Mouse (Mus musculus): Measurements from ENCODE around the gene Cabp2.
A peak's percentile ranks its signal among the peaks of the same experiment; 100 is the strongest.

Cabp2 gene

GRCm38 (mm10) chr19:4080511-4081009 lies 818 bp upstream of the Cabp2 start:
- no peak for DNase-seq (ENCODE audit: low read depth, low spot score)

DNA sequence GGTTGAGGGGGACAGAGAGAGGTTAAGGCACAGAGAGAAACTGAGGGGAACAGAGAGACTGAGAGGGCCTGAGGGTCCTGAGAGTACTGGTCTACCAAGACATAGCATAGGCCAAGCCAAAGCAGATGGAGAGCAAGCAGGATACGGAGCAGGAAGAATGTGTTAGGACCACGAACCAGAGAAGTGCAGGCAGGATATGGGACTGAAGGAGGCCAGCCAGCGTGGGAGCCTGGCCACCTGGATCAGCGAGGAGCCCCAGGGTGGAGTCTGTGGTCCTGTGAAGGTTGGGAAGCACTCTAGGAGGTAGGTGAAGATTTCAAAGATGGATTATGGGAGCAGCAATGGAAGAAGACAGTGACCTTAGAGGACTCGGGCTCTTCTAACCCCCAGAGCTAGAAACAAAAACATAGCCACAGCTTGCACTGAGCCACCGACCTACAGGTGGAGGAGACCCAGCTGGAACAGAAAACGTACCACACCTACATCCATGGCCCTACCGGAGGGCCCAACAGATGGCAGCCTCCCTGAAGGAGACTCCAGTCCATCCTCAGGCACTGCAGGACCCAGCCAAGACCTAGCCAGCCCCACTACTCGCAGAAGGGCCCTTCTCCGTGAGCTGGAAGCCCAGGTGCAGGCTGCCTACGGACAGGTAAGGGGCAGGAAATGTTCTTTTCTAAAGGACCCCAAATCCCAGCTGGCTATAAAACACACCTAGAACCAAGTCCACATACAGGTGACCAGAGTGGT lies 1.0 kb downstream of the Cabp2 start:
- DNase-seq (ENCODE audit: low read depth, low spot score) = no peak

DNA sequence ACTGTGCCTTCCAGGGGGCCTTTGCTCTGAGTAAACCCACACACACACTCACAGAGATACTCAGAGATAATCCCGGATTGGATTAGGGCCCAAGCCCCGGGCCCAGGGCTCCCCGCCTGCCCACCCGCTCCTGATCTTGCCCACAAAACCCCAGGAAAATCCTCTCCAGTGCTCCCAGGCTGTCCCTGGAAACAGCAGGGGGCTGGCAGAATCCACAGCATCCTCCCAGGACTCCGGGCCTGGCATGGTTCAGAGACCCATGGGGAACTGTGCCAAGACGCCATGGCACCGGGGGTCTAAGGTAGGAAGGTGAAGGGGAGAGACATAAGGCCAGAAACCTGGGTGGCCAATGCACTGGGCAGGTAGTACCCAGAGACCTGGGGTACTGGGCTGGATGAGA lies 1.9 kb downstream of the Cabp2 start:
- no peak for DNase-seq (ENCODE audit: low read depth, low spot score)

DNA sequence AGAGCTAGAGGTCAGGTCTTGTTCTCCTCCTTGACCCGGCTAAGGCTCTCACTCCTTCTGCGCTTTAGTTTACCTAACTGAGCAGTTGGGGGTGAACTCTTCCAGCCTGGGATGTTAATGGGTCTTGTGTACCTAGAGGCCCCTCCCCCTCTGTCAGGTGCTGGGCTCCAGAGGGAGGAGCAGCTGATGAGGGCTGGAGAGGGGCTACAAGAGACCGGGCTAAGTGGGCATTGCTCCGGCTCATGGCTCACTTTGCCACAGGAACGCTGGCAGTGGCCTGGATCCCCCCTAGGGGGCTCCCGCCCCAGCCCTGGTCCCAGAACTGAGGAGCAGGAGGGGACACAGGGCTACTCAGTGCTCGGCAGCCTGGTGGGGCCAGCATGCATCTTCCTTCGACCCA lies 2.4 kb downstream of the Cabp2 start:
- DNase-seq (ENCODE audit: low read depth, low spot score) = no peak

- DNase-seq (ENCODE audit: low read depth, low spot score) = no peak
Observed at GRCm38 (mm10) chr19:4084984-4085383, 3.6 kb downstream of the Cabp2 start.

DNA sequence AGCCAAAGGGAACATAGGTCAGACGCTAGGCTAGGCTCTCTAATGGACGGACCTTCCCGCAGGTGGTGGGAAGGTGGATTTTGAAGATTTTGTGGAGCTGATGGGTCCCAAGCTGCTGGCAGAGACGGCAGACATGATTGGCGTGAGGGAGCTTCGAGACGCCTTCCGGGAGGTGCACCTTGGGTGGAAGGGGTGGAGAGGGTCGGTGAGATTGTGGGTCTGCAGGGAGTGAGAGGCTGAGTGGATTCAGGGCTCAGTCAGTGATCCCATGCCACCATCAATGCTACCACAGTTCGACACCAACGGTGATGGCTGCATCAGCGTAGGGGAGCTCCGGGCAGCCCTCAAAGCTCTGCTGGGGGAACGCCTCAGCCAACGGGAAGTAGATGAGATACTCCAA lies 4.8 kb downstream of the Cabp2 start:
- no peak for DNase-seq (ENCODE audit: low read depth, low spot score)

DNA sequence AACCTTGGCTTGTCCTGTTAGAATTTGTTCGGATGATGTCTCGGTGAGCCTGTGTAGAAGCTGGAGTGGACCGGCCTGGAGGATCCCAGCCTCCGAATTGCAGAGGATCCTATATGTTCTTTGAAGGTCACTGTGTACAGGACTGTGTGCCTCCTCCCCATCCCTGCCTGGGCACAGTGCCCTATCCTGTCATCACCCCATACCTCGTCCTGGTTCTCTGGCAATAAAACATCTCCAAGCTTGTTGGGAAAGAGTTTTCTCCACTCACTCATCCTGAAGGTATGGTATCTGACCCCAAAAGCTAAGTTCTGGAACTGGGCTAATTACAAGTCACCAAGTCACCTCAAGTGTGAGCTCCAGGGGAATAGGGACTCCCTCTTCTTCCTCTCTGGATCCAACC lies 5.7 kb downstream of the Cabp2 start:
- no peak for DNase-seq (ENCODE audit: low read depth, low spot score)

DNA sequence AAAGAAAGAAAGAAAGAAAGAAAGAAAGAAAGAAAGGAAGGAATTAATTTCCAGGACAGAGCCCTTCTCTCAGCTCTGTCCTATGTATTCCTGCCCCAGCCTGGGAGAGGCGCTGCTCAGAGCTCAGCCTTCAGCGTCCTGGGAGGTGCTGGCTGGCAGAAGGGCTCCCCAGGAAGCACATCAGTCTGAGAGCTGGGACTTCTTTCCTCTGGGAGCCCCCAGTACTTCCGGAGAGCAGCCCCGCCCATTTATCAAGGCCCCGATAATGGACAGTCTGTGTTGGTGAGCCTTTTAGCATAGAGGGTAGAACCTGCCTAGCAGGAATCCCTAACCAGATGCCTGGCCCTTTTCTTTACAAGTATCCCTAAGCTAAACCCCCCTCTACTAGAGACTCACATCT lies 6.8 kb downstream of the Cabp2 start:
- peak; percentile 46 for DNase-seq (ENCODE audit: low read depth, low spot score)

DNA sequence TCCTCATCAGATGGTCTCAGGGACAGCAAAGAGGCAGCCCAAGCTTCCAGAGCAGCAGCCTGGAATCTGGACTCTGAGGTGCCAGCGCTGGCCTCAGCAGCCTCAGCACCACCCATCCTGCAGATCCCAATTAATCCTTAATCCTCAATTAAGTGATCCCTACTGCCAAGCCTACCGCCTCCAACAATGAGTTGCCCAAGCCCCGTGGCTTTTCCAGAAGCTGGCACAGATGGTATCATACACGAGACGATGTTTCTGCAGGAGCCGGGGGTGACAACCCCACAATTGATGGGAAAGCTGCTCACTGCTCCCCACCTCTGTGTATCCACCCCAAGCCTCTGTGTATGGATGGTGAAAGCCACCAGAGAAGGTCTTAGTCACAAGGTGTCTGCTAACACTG lies 7.8 kb downstream of the Cabp2 start:
- no peak for DNase-seq (ENCODE audit: low read depth, low spot score)

- no peak for DNase-seq (ENCODE audit: low read depth, low spot score)
Observed at GRCm38 (mm10) chr19:4090446-4090845, 9.1 kb downstream of the Cabp2 start.

- DNase-seq (ENCODE audit: low read depth, low spot score) = no peak
Observed at GRCm38 (mm10) chr19:4091383-4091782, 10.0 kb downstream of the Cabp2 start.

- DNase-seq (ENCODE audit: low read depth, low spot score) = no peak
Observed at GRCm38 (mm10) chr19:4092750-4093149, 11.4 kb downstream of the Cabp2 start.

GRCm38 (mm10) chr19:4093772-4094171 lies 12.4 kb downstream of the Cabp2 start:
- DNase-seq (ENCODE audit: low read depth, low spot score) = peak; percentile 32

GRCm38 (mm10) chr19:4094348-4094747 lies 13.0 kb downstream of the Cabp2 start:
- no peak for DNase-seq (ENCODE audit: low read depth, low spot score)

DNA sequence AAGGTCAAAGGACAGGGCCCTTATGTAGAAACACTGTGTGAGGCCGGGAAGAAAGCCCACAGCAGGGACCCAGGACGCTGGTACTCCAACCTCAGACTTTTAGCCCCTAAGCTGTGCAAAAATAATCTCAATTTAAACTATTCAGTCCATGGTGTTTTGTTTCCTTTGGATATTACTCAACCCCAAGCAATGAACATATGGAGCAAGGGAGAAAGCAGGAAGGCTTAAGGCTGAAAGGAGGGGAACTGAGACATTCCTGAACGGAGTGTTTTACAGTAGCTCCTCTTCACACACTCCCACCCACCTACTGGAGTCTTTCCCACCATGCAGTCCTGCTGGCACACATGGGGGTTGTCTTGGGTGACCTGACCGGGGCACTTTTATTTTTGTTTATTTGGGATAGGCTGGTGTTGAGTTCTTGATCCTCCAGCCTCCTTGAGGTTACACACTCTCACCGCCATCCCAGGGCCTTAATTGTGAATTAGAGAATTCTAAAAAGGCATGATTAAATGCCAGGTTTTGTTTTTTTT lies 13.5 kb downstream of the Cabp2 start:
- DNase-seq (ENCODE audit: low read depth, low spot score) = no peak

GRCm38 (mm10) chr19:4095802-4096201 lies 14.4 kb downstream of the Cabp2 start:
- DNase-seq (ENCODE audit: low read depth, low spot score) = no peak

DNA sequence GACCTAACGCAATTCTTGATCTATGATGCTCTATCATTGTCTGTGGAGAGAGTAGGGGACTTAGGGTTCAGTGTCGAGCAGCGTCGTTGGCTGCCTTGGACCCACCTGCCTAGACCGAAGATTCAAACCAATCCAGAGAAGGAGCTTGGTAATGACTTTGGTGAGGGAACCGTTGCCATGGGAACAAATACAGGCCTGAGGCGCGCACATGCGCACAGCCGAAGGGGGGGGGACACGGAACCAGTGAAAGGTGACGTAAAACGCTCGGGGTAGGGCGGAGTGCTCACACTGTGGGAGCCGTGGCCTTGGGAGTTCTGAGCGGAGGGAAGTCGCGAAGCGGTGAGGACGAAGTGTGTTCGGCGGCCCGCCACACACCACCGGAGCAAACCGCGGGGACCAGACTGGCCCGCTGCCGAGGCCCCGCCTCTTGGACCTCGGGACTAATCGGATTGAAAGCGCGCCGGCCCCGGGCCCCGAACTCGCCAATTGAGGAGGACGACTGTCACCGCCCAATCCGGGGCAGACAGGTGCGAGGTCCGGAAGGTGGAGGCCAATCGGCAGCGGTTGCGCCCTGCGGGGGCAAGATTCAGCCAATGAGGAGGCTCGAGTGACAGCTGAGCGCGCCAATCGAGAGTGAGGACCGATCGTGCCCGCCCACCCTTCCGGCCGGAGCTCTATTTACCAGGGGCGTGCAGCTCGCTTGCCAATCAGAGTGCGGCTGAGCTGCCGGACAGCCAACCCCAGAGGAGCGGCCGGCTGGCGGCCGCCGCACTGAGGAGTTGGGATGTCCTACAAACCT lies 15.5 kb downstream of the Cabp2 start, which contains the start of gene Cdk2ap2:
Gene Cdk2ap2 (plus strand): TSS at position 541 of the 799 bp plus-strand sequence.
- peak; percentile 99 for DNase-seq (ENCODE audit: low read depth, low spot score)

GRCm38 (mm10) chr19:4097441-4097825 lies 16.1 kb downstream of the Cabp2 start:
- peak; percentile 96 for DNase-seq (ENCODE audit: low read depth, low spot score)

DNA sequence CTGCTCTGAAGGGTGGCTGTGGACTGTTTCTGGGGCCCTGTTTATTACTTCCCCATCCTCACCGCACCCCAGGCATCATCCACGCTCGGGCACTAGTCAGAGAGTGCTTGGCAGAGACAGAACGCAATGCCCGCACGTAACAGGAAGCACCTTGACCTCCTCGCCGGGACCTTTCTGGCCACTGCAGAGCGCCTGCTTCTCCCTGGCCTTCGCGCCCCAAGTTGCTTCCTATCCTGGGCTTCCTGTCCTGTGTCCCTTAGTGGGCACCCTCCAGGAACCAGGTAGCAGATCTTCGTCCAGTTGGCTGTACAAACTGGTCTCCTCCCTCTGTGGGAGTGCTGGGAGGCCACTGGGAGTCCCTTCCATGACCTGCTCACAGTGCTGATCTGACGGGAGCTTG lies 17.0 kb downstream of the Cabp2 start:
- DNase-seq (ENCODE audit: low read depth, low spot score) = no peak

DNA sequence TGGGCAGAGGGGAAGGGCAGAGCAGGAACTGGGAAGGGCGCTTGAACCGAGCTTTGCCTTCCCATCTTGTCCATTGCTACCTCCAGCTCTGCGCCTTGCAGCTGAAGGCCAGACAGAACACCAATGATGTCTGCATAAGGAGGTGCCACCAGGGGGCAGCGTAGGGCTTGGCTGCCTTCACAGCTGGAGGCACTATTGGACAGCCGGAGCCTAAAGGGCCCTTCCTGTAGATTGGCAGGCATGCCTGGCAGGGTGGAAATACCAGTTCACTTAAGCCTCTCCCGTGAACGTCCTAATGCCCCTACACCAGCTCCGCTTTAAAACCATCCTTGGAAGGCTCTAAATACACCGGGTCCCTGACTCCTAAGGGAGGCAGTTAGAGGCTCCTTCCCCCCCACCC lies 17.7 kb downstream of the Cabp2 start:
- DNase-seq (ENCODE audit: low read depth, low spot score) = peak; percentile 82

- no peak for DNase-seq (ENCODE audit: low read depth, low spot score)
Observed at GRCm38 (mm10) chr19:4099837-4100717, 18.7 kb downstream of the Cabp2 start, which contains the start of gene Pitpnm1. TSS of gene Pitpnm1 (plus strand) at chr19:4099998.

All from R1 (cell line).